Mouse (Mus musculus) bone marrow macrophage, adult 2 months (primary cell): ENCODE data around the gene Otoa. TPM values are rescaled to one million over a fixed set of nuclear protein-coding genes. Genes with fewer than 3 reads are reported as not detected.

Experiments
- H3K27ac ChIP-seq: 2 replicates; pipeline ENCODE4 v1.5.1; 2012; ENCODE audit warnings: low read depth, low read length; ENCODE audit not compliant: insufficient read depth
- H3K4me1 ChIP-seq: 2 replicates; pipeline ENCODE4 v1.6.1; 2012; ENCODE audit warnings: low read length; ENCODE audit not compliant: control insufficient read depth, insufficient read depth
- H3K4me3 ChIP-seq: 2 replicates; pipeline ENCODE4 v1.5.1; 2012; ENCODE audit warnings: mild to moderate bottlenecking, low read length, moderate library complexity; ENCODE audit not compliant: insufficient read depth
- CTCF ChIP-seq: IDR thresholded peaks from 2 replicates; pipeline ENCODE4 v1.5.1; 2012; ENCODE audit warnings: low read depth, mild to moderate bottlenecking, low read length, moderate library complexity
- POLR2A ChIP-seq: IDR thresholded peaks from 2 replicates; pipeline ENCODE4 v1.6.1; 2012; ENCODE audit warnings: mild to moderate bottlenecking, low read depth, low read length, borderline replicate concordance
- polyA plus RNA-seq: library from polyadenylated mRNA; stranded (reverse); fragments of >200 nt; gene quantifications from 2 replicates; pipeline ENCODE4 v1.2.4, GENCODE M21; 2012; ENCODE audit not compliant: missing spikeins, insufficient read depth, insufficient read length

The Otoa gene
- polyA plus RNA-seq: not detected in 2 replicates

DNA sequence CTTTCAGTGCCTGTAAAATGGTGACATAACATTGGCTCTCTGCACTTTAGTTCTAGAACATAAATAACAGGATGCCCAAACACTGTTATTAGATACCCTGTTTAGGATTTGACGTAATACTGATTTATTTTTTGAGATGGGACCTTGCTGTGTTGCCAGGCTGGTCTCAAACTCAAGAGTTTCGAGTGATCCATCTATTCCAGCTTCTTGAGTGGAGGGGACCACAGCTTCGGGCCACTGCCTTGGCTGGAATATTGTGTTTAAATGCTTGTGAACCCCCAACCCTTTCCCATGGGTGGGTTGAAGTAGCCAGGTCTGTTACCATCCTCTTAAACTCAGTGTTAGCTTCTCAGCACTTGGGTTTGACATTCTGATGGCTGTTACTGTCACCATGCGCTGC is at the start of gene Otoa:
Gene Otoa (plus strand): TSS at position 301 of the 400 bp plus-strand sequence.
- TF ChIP-seq POLR2A (no peak), CTCF (no peak)
- Histone ChIP-seq H3K27ac (no peak within 1 kb of the TSS), H3K4me1 (peaks cover 13% of the 10 kb centered on the region), H3K4me3 (no peak within 1 kb of the TSS)

DNA sequence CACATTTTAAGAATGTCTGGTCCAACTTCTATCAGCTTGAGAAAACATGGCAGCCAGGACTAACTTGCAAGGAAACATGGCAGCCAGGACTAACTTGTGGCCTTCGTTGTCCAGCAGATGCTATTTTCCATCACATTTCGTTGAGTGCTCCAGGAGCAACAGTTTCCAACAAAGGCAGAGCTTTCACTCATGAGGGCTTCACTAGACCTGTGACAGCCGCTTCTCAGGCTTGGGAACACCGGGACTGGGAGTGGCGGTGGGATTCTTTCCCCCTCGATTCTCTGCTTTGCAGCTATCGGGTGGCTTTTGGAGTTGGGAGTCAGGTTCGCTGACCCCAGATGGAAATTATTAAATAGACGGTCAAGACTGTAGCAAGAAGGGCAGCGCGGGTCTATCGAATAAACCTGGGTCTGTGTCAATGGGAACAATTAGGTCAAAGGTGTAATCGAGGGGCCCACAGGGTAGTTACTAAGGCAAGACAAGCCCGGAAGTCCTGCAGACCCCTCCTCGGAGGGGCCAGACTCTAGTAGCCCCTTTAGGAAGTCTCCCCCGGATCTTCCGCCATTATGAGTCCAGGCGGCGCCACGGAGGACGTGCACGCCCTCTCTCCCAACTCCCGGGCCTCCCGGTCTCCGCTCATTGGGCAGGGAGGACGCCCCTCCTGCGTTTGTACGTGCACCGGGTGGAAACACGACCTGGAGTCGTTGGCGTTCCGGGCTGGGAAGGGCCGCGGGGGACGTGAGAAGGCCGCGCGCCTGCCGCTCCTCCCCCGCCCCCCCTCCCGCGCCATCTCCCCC is 47.4 kb upstream of the Otoa start, which contains the start of gene Mettl9:
Gene Mettl9 (plus strand): TSS at position 590 of the 797 bp plus-strand sequence.
- TF ChIP-seq CTCF: no peak
- peak; percentile 85 for TF ChIP-seq POLR2A
- Histone ChIP-seq H3K4me1 (peaks cover 15% of the 10 kb centered on the region), H3K27ac (peak within 1 kb of the TSS; percentile 54), H3K4me3 (peak within 1 kb of the TSS; percentile 96)

- Histone ChIP-seq H3K27ac (peak overlapping the region; percentile 52), H3K4me3 (peak overlapping the region; percentile 96), H3K4me1 (peaks cover 15% of the 10 kb centered on the region)
- TF ChIP-seq CTCF (no peak), POLR2A (no peak)
These were observed 46.7 kb upstream of the Otoa start for GRCm38 (mm10) chr7:121034701-121035141.

DNA sequence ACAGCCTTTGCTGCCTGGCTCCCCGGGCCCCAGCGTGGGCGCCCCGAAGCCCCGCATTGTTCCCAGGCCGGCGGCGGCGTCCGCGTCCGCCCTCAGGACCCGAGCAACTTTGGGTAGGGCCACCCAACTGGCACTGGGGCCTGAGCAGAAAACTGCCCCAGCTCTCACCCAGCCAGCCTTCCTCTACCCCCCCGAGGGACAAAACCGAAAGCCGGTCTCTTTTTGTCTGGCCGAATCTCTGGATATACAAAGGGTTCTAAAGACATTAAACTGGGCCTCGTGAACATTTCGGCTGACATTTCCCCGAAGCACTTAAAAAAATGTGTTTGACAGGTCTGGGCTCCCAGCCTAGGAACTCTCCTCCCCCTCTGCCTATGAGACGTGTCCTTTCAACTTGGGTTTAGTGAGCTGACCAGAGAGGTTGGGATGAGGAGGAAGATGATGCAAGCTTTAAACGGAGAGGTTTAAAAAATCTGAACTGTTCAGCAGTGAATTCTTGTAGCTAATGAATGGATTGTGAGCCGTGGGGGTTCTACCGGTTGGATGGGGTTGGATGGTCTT is 46.2 kb upstream of the Otoa start:
- peak overlapping the region; percentile 52 for H3K27ac ChIP-seq
- no peak for TF ChIP-seq CTCF
- TF ChIP-seq POLR2A: no peak
- H3K4me3 ChIP-seq: peak overlapping the region; percentile 96
- peaks cover 15% of the 10 kb centered on the region for H3K4me1 ChIP-seq

GRCm38 (mm10) chr7:121040595-121040994 is 40.9 kb upstream of the Otoa start:
- TF ChIP-seq POLR2A (no peak), CTCF (no peak)
- Histone ChIP-seq H3K4me1 (peaks cover 11% of the 10 kb centered on the region; the same call in 1 of the 2 replicates), H3K4me3 (no peak overlapping the region)

DNA sequence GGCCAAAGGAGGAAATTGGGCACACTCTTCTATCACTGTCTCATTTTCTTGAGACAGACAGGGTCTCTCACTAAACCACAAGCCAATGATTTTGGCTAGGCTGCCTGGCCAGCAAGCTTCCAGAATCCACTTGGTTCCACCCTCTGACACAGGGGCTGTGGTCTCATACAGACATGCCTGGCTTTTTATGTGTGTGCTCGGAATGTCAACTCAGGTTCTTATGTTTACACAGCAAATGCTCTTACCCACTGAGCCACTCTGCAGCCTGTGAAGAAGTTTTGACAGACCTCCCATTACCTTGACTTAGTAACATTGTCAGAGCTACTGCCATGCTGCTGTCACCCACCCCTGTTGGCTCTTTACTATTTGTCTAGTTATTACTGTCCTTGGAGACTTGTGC is 39.5 kb upstream of the Otoa start:
- Histone ChIP-seq H3K4me1 (peaks cover 17% of the 10 kb centered on the region), H3K4me3 (no peak overlapping the region), H3K27ac (no peak overlapping the region)
- TF ChIP-seq CTCF: no peak
- no peak for TF ChIP-seq POLR2A

More at GRCm38 (mm10) chr7:121040595-121040994, 40.9 kb upstream of the Otoa start:
- H3K27ac ChIP-seq: no peak overlapping the region

GRCm38 (mm10) chr7:121043004-121043403 is 38.4 kb upstream of the Otoa start:
- no peak overlapping the region for H3K4me3 ChIP-seq
- TF ChIP-seq CTCF (no peak), POLR2A (no peak)
- peaks cover 19% of the 10 kb centered on the region for H3K4me1 ChIP-seq
- no peak overlapping the region for H3K27ac ChIP-seq

DNA sequence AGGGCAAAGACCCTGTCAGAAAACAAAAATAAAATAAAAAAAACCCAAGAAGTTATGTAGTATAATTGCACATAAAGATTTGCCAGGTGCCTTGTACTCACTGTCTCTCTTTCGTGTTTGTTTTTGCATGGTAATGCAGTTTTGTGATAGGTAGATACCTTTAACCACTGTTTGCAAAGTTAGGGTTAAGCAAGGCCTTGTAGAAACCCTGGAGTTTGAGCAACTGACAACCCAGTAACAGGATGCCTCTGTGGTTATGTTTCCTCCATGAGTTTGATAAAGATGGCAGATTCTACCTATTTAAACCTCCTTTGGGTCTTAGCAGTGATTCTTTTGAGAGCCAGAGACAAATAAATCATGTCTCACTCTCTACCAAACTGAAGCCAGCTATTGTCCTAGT is 37.9 kb upstream of the Otoa start:
- TF ChIP-seq CTCF (no peak), POLR2A (no peak)
- Histone ChIP-seq H3K4me1 (peaks cover 20% of the 10 kb centered on the region), H3K4me3 (no peak overlapping the region), H3K27ac (no peak overlapping the region)

GRCm38 (mm10) chr7:121044251-121044650 is 37.2 kb upstream of the Otoa start:
- Histone ChIP-seq H3K4me1 (peaks cover 21% of the 10 kb centered on the region), H3K4me3 (no peak overlapping the region), H3K27ac (no peak overlapping the region)
- no peak for TF ChIP-seq CTCF
- no peak for TF ChIP-seq POLR2A
